Mouse (Mus musculus) hindbrain, embryonic 16.5 days (tissue): Measurements from ENCODE around the gene Cplx1. TPM values are rescaled to one million over a fixed set of nuclear protein-coding genes. Genes with fewer than 3 reads are reported as not detected.

Source experiments
- ATAC-seq: fragments of 200-750 bp; cut with Nextera tagmentation; 2 replicates; pipeline ENCODE4 v1.8.0; 2017; ENCODE audit warnings: moderate TSS enrichment, moderate library complexity
- H3K27ac ChIP-seq: fragments of 300-500 bp; sonication (generic); 2 replicates; pipeline ENCODE4 v1.5.1; 2014; ENCODE audit warnings: low read depth, mild to moderate bottlenecking, control low read depth, low read length, moderate library complexity
- H3K27me3 ChIP-seq: fragments of 300-500 bp; sonication (generic); replicated peaks from 2 replicates; pipeline ENCODE4 v1.6.1; 2014; ENCODE audit warnings: low read length; ENCODE audit not compliant: control insufficient read depth, insufficient read depth
- H3K36me3 ChIP-seq: fragments of 300-500 bp; sonication (generic); 2 replicates; pipeline ENCODE4 v1.6.1; 2014; ENCODE audit warnings: mild to moderate bottlenecking, low read length, moderate library complexity, mixed read lengths; ENCODE audit not compliant: control insufficient read depth, insufficient read depth
- H3K4me1 ChIP-seq: fragments of 300-500 bp; sonication (generic); 2 replicates; pipeline ENCODE4 v1.6.1; 2014; ENCODE audit warnings: low read depth, low read length; ENCODE audit not compliant: control insufficient read depth, insufficient read depth
- H3K4me2 ChIP-seq: fragments of 300-500 bp; sonication (generic); 2 replicates; pipeline ENCODE4 v1.6.1; 2014; ENCODE audit warnings: mild to moderate bottlenecking, low read length, control low read depth, moderate library complexity
- H3K4me3 ChIP-seq: fragments of 300-500 bp; sonication (generic); 2 replicates; pipeline ENCODE4 v1.5.1; 2014; ENCODE audit warnings: mild to moderate bottlenecking, low read length, control low read depth, moderate library complexity
- H3K9ac ChIP-seq: fragments of 300-500 bp; sonication (generic); 2 replicates; pipeline ENCODE4 v1.6.1; 2014; ENCODE audit warnings: low read depth, mild to moderate bottlenecking, control low read depth, low read length, moderate library complexity
- H3K9me3 ChIP-seq: fragments of 300-500 bp; sonication (generic); 2 replicates; pipeline ENCODE4 v1.6.1; 2014; ENCODE audit warnings: mild to moderate bottlenecking, low read length, moderate library complexity; ENCODE audit not compliant: control insufficient read depth
- WGBS: fragments of 180-500 bp; shearing (Covaris S2); extraction: QIAGEN DNeasy Blood & Tissue Kit; methylation state at CpG from one replicate; pipeline ENCODE4 v1.1.7; 2014; 5-methylcytosine and 5-hydroxymethylcytosine counted together
- polyA plus RNA-seq: library from polyadenylated mRNA; unstranded; fragments of >200 nt; fragmentation: Nextera tagmentation; extraction: Ambion mirVana; gene quantifications from 2 replicates; pipeline ENCODE4 v1.2.1, GENCODE M21; 2015

Cplx1 gene
- polyA plus RNA-seq: 238 and 264 TPM in 2 replicates

DNA sequence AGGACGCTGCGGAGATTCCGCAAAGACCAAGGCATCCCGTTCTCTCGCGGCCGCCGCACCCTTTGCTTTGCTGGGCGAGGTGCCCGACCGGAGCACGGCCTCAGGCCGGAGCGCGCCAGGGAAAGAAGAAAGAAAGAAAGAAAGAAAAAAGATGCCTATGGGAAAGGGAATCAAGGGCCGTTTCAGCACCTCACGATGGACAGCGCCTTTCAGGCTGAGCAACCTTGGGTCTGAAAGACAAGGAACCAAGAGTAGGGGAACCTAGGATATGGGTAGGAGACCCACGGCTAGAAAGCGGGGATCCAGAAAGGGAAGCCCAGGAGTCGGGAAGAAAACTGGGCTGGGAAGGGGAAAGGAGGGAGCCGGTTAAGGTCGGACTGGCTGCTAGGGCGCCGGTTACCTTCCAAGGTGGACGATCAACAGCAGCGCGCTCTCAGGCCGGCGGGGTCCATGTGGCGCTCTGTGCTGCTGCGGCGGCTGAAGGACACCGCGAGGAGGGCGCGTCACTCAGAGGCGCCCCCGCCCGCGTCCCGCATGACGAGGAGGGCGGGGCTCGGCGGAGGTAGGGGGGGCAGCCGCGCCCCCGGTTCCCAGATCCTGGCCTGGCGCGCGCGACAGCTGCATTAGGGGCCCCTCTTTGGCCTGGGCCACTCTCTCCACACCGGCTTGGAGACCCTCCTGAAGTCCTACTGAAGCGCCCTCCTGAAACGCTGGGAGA is at the start of gene Cplx1:
Gene Cplx1, minus strand, starts transcription at position 536 of the 718 bp plus-strand sequence.
- Histone ChIP-seq H3K27me3 (no peaks in the 10 kb centered on the region), H3K27ac (peak within 1 kb of the TSS; percentile 86), H3K4me2 (peak within 1 kb of the TSS; percentile 83), H3K4me3 (peak within 1 kb of the TSS; percentile 61), H3K9me3 (no peaks in the 10 kb centered on the region), H3K4me1 (peaks cover 12% of the 10 kb centered on the region), H3K9ac (peak within 1 kb of the TSS; percentile 71), H3K36me3 (no peaks in the 10 kb centered on the region)
- ATAC-seq: peak; percentile 93
- WGBS: under 1% methylated on average over 56 of the region's 56 CpGs

DNA sequence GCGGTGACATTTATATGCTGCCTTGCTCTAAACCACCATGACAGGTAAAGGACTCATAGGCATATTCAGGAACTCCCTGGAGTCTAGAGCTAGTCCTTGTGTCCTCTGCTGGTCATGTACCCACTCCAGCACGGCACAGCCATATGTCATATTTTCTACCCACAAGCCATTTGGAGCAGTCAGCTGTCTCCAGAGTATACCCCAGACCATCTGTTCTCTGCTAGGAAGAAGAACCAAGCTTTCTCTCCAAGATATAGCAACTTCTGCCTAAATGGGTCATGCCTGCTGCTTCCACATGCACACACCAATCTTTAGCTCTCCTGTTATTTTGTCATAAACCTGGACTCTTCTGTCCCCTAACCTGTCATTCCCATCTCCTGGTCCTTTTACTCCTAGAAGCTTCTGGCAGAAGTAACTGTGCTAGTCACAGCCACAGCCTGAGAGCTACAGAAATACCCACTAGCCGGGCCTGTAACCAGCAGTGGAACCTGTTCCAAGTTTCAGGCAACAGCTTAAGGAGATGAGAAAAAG is 31.6 kb upstream of the Cplx1 start:
- H3K9ac ChIP-seq: no peak overlapping the region
- no peak overlapping the region for H3K4me3 ChIP-seq
- H3K27ac ChIP-seq: peak overlapping the region; percentile 2; the same call in 1 of the 2 replicates
- WGBS: 81% methylated on average over 3 of the region's 3 CpGs
- ATAC-seq: peak; percentile 81
- no peak overlapping the region for H3K4me2 ChIP-seq
- H3K4me1 ChIP-seq: no peaks in the 10 kb centered on the region
- H3K27me3 ChIP-seq: no peaks in the 10 kb centered on the region
- H3K9me3 ChIP-seq: no peaks in the 10 kb centered on the region
- H3K36me3 ChIP-seq: peaks cover 48% of the 10 kb centered on the region

DNA sequence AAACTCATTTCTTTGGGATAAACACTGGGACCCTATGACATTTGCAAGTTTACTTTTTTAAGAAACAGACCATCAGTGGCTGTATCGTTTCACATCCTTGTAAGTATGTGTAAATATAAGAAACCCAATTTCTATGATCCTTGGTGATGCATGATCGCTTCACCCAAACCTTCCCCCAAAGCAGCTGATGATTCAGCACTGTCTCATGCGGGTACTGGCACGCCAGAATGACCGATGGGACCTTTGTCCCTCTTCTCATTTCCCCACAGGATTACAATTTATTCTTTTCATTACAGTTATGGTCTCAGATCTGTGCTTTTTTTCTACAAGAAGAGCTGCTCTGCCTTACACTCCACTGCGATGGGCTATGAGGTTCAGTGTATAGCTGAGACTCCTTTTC is 23.2 kb upstream of the Cplx1 start:
- no peak for ATAC-seq
- peaks cover 74% of the 10 kb centered on the region for H3K36me3 ChIP-seq
- no peak overlapping the region for H3K9ac ChIP-seq
- H3K27ac ChIP-seq: no peak overlapping the region
- no peaks in the 10 kb centered on the region for H3K9me3 ChIP-seq
- no peaks in the 10 kb centered on the region for H3K27me3 ChIP-seq
- H3K4me3 ChIP-seq: no peak overlapping the region
- no peak overlapping the region for H3K4me2 ChIP-seq
- 92% methylated on average over 6 of the region's 6 CpGs for WGBS
- no peaks in the 10 kb centered on the region for H3K4me1 ChIP-seq

DNA sequence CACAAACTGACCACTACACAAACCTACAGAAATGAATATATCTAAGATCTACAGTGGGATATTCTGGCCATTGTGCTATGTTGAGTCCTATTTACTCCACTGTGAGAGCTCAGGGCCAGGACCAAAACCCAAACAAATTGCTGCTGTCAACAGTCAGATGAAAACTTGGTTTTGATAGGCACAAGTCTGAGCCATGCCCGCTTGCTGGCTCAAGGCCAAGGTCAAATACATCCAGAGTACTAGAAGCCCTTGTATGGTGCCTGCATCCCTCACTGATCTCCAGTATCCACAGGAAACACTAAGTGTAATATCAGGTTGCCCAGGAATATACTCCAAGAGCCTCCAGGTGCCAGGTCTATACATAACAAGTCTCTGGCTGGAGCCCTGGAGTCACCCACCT is 21.2 kb upstream of the Cplx1 start:
- H3K9ac ChIP-seq: no peak overlapping the region
- H3K9me3 ChIP-seq: no peaks in the 10 kb centered on the region
- no peaks in the 10 kb centered on the region for H3K4me1 ChIP-seq
- ATAC-seq: no peak
- H3K36me3 ChIP-seq: peaks cover 70% of the 10 kb centered on the region
- H3K4me2 ChIP-seq: no peak overlapping the region
- no peaks in the 10 kb centered on the region for H3K27me3 ChIP-seq
- H3K4me3 ChIP-seq: no peak overlapping the region
- 90% methylated on average over 1 of the region's 1 CpGs for WGBS
- no peak overlapping the region for H3K27ac ChIP-seq

DNA sequence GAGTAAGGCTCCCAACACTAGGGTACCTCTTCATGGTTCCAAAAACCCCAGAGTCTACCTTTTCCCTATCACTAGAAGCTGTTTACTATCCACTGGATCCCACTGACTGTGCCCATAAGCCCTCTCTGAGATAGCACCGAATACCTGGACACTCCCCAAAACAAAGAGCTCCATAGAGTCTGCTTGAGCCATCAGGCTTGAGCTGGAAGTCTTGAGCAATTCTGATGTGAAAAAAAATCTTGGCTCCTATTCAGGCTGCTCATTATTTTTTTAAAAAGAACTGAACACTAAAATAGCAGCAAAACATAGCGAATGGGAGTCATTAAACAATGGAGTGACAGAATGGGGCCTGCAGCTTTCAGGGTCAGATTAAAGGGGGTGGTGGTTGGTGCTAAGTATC is 17.3 kb upstream of the Cplx1 start:
- WGBS: 98% methylated on average over 2 of the region's 2 CpGs
- H3K4me3 ChIP-seq: no peak overlapping the region
- no peaks in the 10 kb centered on the region for H3K9me3 ChIP-seq
- no peak overlapping the region for H3K4me2 ChIP-seq
- H3K9ac ChIP-seq: no peak overlapping the region
- H3K36me3 ChIP-seq: peaks cover 45% of the 10 kb centered on the region
- ATAC-seq: no peak
- H3K27ac ChIP-seq: no peak overlapping the region
- no peaks in the 10 kb centered on the region for H3K27me3 ChIP-seq
- H3K4me1 ChIP-seq: no peaks in the 10 kb centered on the region

DNA sequence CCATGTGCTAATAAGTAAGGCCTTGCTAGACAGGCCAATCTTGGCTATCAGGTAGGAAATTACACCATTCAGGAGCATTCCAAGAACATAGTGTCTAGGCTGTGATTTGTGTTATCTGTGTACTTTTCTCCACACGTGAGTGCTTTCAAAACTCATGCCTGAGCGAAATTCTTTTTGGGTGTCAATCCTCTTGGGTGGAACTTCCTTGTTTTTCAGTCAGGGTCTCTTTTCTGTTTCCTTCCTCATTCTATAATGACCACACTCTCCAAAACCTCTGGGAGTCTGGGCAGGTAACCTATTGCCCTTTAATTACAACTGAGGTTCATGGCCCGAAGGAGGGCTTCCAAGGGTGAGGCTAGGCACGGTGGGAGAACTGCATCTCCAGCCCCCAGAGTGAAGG is 16.7 kb upstream of the Cplx1 start:
- ATAC-seq: no peak

DNA sequence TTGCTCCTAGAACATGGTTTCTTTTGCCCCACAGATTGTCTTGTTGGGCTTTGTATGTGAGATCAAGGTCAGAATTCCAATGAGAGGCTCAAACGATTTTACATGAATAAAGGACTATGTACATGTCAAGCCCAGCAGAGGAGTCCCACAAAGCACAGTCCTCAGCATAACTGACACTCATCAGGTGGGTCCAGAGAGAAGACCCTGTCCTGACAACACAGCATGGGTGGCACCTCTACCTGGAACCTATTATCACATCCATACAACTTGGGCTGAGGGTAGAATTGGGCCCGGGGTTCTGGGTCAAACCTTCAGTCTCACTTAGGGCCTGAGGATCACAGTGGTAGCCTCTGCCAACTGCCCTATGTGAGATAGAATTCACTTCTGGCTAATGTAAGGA is 15.6 kb upstream of the Cplx1 start:
- Histone ChIP-seq H3K4me1 (no peaks in the 10 kb centered on the region), H3K9me3 (no peaks in the 10 kb centered on the region), H3K27ac (no peak overlapping the region), H3K36me3 (peaks cover 31% of the 10 kb centered on the region), H3K27me3 (no peaks in the 10 kb centered on the region), H3K9ac (no peak overlapping the region), H3K4me2 (no peak overlapping the region), H3K4me3 (no peak overlapping the region)
- ATAC-seq: no peak
- 93% methylated on average over 2 of the region's 2 CpGs for WGBS

More for the DNA sequence above, 16.7 kb upstream of the Cplx1 start:
- Histone ChIP-seq H3K27me3 (no peaks in the 10 kb centered on the region), H3K4me2 (no peak overlapping the region), H3K4me3 (no peak overlapping the region), H3K9ac (no peak overlapping the region), H3K4me1 (no peaks in the 10 kb centered on the region), H3K36me3 (peaks cover 40% of the 10 kb centered on the region), H3K9me3 (no peaks in the 10 kb centered on the region), H3K27ac (no peak overlapping the region)
- 91% methylated on average over 4 of the region's 4 CpGs for WGBS

DNA sequence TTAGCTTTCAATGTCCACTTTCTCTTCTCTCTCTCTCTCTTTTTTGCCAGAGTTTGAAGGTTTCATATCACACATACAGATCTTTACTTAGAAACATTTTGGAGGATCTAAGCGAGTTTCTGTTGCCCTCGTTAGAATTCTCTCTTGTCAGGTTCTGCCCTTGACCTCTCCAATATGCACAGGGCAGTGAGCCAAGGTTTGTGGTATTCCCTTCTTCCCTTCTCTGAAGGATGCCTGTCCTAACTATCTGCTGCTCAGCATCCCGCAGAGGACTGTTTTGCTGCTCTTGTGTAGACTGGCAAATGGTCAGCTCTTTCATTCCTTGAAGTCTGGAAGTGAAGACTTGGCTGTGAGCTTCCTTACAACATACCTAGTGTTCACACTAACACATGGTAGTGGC is 14.5 kb upstream of the Cplx1 start:
- ATAC-seq: no peak
- H3K27me3 ChIP-seq: no peaks in the 10 kb centered on the region
- no peak overlapping the region for H3K9ac ChIP-seq
- H3K27ac ChIP-seq: no peak overlapping the region
- no peak overlapping the region for H3K4me3 ChIP-seq
- H3K9me3 ChIP-seq: no peaks in the 10 kb centered on the region
- peaks cover 20% of the 10 kb centered on the region for H3K36me3 ChIP-seq
- no peak overlapping the region for H3K4me2 ChIP-seq
- 86% methylated on average over 3 of the region's 3 CpGs for WGBS
- H3K4me1 ChIP-seq: no peaks in the 10 kb centered on the region

DNA sequence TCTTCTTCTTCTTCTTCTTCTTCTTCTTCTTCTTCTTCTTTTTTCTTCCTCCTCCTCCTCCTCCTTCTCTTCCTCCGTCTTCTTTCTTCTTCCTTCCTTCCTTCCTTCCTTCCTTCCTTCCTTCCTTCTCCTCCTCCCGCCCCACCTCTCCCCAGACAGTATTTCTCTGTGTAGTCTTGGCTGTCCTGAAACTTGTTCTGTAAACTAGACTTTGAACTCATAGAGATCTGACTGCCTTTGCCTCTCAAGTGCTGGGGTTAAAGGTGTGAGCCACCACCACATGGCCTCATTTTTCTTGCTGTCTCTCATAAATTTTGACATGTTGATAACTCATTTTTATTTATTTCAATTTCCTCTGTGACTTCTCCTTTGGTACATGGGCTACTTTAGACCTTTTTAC is 12.7 kb upstream of the Cplx1 start:
- no peak for ATAC-seq
- 81% methylated on average over 2 of the region's 2 CpGs for WGBS

More for the DNA sequence above, 12.7 kb upstream of the Cplx1 start:
- no peaks in the 10 kb centered on the region for H3K27me3 ChIP-seq
- H3K27ac ChIP-seq: no peak overlapping the region
- H3K4me2 ChIP-seq: no peak overlapping the region
- no peak overlapping the region for H3K4me3 ChIP-seq
- H3K36me3 ChIP-seq: peaks cover 2% of the 10 kb centered on the region
- no peak overlapping the region for H3K9ac ChIP-seq
- no peaks in the 10 kb centered on the region for H3K9me3 ChIP-seq
- no peaks in the 10 kb centered on the region for H3K4me1 ChIP-seq
